Mouse (Mus musculus): ENCODE data around the gene Rims1.

Gene Rims1

DNA sequence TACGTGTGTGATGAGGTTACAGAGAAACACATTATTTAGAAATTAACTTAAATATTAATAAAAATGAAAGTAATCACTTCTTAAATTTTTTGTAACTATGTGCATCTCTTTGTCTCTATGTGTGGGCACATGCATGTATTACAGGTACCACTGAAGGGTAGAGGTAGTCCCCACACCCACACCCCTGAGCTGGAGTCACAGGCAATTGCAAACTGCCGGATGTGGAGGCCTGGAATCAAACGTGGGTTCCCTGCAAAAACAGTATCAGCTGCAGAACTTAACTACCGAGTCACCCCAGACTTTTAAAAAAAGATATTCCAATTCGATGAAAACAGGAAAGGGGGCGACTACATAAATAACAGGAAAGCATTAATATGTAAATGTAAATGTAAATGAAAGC lies 428.7 kb downstream of the Rims1 start:
- DNase-seq (ENCODE audit: low spot score in 2 of 2) = no peak

DNA sequence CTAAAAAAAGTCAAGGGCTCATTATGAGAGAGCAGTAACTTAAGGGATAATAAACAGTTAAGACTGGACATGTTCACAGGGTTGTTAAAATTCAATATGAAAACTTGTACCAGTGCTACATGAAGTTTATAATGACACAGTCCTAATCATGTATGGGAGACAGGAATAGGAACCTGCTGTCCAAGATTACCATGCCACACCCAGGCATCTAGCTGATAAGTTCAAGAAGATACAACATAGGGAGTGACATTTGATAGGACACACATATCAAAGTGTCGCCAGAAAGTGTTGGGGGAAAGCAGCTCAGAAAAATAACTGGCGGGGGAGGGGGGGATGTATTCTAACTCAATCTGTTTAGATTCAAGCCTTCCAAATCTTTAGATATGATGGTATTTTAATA lies 449.6 kb downstream of the Rims1 start:
- no peak for DNase-seq (ENCODE audit: low spot score in 2 of 2)

DNA sequence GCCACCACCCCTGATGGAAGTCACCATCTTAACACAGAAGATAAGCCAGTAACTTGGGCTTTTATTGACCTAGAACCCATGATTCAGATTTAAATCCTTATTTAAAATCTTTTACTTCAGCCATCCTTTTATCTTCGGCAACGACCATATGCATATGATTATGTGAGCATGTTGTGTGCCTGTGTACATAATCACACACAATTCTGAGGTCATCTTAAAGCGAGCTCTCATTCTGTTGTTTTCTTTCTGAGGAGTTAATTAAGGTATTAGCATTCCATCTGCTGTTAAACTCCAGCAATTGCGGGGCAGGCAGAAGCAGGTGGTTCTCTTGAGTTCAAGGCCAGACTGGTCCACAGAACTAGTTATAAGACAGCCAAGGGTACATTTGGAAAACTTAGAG lies 452.1 kb downstream of the Rims1 start:
- DNase-seq (ENCODE audit: low spot score in 2 of 2) = no peak

DNA sequence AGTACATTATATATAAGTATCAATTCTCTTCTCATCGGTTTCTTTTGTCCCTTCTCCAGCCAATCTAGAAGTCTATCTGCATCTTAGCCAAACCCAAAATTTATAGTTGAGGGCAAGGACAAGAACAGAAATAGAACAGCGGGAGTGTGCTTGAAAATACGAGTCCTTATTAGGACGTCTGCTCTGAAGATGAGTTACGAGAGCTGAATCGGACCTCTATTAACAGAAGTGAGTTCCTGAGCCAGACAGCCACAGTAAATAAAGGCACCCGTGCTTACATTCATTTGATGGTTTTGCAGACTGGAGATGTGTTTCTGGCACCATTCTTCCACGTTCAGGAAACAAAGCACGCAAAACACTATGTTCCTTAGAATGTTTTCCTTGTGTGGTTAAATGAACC lies 466.9 kb downstream of the Rims1 start:
- no peak for DNase-seq (ENCODE audit: low spot score in 2 of 2)

DNA sequence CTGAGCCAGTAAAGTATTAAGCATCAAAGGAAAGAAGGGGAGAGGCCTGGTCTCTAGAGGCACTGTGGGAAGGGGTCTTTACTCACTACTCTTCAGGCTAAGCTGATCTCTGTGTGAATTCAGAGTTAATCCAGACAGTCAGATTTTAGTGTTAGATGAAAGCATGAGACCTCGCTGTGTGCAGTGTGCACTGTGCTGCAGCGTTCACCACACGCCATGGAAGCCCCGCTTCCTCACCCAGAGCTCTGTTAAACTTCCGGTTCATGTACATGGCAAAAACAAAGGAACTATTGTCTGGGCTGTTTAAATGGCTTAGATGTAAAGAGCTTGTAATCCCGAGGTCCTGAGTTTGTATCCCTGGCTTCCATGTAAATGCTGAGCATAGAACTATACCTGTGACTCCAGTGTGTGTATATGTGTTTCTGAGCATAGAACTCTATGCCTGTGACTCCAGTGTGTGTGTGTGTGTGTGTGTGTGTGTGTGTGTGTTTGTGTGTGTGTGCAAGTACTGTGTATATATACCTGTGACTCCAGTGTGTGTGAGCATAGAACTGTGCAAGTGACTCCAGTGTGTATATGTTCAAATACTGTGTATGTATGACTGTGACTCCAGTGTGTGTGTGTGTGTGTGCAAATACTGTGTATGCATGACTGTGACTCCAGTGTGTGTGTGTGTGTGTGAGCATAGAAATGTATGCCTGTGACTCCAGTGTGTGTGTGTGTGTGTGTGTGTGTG lies 484.7 kb downstream of the Rims1 start:
- DNase-seq (ENCODE audit: low spot score in 2 of 2) = no peak

DNA sequence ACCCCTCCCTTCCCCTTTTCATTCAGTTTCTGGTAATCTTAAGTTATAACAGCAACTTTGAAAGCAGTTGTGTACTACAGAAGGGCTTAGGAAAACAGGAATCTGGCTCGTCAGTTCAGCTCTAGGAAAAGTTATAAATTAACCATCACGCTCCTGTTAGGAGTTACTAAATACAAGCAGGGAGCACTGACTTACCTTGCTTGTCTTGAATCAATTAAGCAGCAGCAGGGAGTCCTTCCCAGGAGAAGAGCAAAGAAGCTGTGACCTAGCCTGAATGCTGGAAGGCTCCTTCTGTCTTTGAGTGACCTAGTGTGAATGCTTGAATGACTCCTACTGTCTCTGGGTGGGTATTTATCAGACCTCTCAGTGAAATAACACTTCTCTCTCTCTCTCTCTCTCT lies 490.3 kb downstream of the Rims1 start:
- DNase-seq (ENCODE audit: low spot score in 2 of 2) = no peak

DNA sequence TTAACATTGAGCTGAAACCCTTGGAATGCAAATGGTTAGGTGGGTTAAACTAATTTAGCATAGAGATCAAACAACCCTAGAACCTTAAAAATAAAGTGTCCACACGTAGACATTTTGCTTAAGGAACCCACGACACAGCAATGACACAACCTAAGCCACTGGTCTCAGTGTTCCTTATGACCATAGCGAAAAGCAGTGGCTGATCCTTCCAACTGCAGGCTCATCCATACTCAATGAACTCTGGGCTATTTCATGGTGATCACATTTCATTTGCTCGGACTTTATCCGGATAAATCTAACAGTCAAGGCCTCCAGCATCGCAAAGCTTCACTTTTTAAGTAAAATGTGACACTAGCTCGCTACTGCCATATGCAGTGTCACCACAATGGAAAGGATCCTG lies 494.3 kb downstream of the Rims1 start:
- DNase-seq (ENCODE audit: low spot score in 2 of 2) = no peak

DNA sequence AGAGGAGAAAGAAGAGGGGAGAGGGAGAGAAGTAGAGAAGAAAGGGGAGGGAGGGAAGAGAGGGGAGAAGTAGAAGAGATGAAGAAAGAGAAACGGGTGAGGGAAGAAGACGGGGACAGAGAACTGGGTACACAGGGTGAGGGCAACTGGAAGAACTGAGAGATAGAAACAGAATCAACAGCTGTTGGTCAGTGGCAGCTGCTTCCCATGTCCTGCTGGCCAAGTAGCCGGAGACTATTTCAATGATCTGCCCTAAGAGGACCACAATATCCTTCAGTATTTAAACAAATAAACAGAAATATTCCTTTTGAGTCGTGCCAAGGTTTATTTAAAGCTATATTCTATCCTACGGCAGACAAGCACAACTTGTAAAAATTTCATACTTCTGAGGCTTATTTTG lies 499.3 kb downstream of the Rims1 start:
- no peak for DNase-seq (ENCODE audit: low spot score in 2 of 2)

DNA sequence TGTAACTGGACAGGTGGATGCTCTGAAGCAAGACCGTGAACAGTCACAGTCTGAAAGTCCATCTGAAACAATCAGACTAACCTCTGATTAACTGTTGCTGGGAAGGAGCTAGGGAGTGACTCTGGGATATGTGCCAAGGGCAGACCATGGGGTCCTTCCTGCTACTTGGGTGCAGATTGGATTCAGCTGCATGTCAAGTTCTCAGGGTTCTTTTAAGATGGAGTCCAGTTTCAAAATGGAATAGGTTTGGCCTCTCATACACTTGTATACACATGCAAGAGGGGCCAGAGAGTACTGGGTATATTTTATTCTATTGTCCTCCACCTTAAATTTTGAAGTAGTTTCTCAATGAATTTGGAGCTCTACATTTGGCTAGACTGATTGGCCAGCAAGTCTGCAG lies 499.9 kb downstream of the Rims1 start:
- no peak for DNase-seq (ENCODE audit: low spot score in 2 of 2)

DNA sequence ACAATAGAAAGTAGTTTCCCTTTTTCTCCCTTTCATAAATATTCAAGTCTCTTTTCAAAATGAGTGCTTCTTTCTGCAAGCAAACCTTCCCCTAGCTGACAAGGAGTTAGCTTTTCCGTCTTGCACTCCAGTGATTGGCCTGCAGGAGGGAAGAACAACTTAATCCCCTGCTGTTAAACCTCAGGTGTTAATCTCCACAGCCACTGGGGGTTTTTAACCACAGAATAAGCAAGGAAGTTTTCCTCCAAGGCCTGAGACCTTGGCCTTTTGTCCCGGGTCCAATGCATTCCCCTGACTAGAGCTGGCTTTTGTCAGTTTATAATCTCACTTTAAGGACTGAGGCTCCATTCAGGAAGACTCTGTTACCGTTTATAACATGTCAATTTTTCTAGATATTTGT lies 511.8 kb downstream of the Rims1 start:
- DNase-seq (ENCODE audit: low spot score in 2 of 2) = no peak

DNA sequence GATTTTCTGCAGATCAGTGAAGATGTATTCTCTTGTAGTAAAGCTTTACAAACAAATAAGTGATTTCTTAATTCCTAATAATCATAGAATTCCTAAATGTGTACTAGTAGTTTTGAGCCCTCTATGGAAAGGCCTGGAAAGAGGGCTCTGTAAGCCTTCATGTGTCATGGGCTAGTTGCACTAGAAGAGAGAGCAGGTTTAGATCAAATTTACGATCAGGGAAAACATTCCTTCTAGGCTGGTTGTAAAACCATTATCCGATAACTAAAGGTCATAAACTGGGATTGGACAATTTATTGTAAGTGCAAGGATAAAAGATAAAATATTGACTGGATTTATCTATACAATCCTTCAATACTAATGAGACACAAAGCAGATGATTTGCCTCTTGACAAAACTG lies 512.5 kb downstream of the Rims1 start:
- DNase-seq (ENCODE audit: low spot score in 2 of 2) = no peak

DNA sequence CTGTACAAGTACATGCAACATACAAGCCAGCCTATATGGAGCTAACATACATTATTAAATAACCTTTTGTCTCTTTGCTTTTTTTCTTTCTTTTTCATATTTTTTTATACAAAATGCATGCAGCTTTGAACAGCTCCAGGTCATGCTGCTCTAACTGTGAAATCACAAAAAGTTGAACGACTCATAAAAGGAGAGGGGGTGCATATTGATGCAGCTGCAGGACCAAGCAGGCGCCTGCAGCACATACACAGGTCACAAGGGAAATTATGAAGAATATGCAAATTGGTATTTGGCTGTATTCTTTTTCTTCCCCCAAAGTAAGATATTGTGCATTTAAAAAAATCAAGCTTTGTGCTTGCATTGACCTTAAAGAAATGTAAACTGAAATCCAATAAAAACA lies 519.0 kb downstream of the Rims1 start:
- DNase-seq (ENCODE audit: low spot score in 2 of 2) = no peak

DNA sequence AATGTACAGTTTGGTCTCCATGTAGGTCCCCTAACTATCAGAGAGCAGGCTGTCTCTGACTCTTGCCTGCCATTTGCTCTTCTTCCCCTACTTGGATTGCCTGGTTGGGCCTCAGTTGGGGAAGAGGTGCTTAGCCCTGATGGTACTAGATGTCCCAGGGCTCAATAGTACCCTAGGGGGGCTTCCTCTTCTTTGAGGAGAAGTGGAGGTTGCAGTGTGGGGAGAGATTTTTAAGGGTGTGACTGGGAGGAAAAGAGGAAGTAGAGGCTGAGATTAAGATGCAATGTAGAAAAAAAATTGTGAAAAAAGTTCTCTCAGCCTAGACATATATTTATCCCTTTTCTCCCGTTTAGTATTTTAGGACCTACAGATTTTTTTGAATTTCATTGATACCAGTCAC lies 525.8 kb downstream of the Rims1 start:
- no peak for DNase-seq (ENCODE audit: low spot score in 2 of 2)

DNA sequence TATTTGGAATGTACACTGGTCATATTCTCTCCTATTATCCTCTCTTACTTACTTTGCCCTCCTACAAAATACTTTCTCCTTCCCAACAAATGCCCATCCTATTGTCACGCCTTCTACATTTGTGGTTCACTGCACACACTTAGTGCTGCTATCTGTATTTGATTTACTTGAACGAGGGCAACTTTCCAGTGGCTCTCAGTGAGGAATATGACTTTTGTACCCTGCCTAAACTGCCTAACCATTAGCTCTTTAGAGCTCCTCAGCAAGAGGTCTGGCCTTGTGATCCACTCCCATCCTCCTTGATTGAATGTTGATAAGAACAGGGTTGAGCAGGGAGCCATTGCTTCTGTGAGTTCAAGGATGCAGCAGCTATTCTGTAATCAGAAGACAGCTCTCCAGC lies 531.7 kb downstream of the Rims1 start:
- no peak for DNase-seq (ENCODE audit: low spot score in 2 of 2)

DNA sequence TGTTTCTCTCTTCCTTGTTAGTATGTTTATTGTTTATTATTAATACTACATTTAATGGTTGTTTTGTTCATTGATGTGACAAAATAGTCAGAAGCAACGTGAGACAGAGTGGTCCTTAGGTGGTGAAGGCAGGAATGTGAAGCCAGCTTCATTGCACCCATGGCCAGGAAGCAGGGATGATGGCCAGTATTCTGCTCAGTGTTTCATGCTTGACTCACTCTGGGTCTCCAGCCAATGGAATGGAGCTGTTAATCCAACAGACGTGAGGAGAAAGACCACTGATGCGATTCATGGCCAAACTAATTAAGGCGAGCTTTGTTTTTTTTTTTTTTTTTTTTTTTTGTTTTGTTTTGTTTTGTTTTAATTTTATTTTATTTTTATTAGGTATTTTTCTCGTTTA lies 535.7 kb downstream of the Rims1 start:
- DNase-seq (ENCODE audit: low spot score in 2 of 2) = no peak

DNA sequence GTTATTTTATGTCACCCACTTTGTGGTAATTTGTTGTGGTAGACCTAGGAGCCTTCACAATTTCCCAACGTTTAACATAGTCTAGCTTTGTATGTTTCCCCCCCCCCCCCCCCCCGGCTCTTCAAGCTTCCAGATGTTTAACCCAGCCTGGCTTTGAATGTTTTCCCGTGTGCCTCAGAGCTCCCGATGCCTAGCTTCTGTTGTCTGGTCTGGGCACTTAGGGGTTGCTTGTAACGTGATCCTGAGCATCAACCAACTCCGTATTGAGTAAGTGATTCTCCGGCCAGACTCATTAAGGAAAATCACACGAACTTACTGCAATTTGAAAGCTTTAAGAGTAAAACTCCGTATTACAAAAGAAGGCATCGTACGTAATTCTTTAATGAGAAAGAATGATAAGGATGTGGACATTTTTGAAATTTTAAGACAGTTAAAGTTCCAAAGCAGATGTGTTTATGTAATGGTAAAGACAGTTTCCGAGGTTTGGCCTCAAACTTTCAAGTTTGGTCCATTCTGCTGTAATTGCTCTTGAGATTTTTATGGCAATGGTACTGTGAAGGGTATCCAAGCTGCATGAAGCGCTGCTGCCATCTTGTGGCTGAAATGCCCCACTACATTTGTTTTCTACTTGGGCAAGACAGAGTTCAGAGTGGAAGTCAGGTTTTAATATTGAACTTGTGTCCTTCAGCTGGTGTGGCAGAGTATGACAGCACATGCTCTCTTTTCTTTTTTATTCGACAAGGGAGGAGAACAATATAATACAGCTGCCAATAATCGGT lies 537.0 kb downstream of the Rims1 start:
- peak; percentile 90 to 93 for DNase-seq (ENCODE audit: low spot score in 2 of 2)

DNA sequence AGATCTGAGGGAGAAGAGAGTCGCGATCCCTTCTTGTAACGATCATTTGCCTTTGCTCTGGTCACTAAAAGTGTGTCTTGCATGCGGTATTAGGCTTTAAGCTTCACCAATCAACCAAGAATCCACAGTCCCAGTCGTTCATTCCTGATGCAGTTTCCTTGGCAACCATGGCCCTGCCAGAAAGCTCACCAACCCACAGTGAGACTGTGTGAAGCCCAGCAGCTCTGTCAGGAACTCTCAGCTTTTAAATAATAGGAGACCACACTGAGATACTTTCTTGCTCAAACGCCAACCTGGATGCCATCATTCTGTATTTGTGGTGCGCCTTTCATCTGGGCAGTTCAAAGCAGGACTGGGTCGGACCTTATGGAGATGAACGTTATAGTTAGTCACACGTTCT lies 539.3 kb downstream of the Rims1 start:
- peak in 1 of 2 experiments; percentile 53 for DNase-seq (ENCODE audit: low spot score in 2 of 2)

DNA sequence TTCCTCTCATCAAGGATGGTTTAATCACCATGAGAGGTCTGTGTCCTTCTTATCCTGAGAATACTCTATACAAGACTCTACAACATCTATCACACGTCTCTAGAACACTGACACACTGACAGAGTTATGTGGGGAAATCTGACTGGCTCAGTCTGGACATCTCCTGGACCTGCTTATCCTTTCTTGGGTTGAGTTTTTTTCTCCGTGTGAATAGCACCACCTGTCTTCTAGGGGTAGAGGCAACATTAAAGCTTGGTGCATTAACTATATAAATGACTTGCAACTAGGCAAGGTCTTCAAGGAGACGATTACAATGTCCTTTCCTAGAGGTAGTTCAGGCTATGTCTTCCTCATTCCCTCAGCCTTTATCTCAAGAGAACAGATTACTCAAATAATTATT lies 540.3 kb downstream of the Rims1 start:
- DNase-seq (ENCODE audit: low spot score in 2 of 2) = no peak

DNA sequence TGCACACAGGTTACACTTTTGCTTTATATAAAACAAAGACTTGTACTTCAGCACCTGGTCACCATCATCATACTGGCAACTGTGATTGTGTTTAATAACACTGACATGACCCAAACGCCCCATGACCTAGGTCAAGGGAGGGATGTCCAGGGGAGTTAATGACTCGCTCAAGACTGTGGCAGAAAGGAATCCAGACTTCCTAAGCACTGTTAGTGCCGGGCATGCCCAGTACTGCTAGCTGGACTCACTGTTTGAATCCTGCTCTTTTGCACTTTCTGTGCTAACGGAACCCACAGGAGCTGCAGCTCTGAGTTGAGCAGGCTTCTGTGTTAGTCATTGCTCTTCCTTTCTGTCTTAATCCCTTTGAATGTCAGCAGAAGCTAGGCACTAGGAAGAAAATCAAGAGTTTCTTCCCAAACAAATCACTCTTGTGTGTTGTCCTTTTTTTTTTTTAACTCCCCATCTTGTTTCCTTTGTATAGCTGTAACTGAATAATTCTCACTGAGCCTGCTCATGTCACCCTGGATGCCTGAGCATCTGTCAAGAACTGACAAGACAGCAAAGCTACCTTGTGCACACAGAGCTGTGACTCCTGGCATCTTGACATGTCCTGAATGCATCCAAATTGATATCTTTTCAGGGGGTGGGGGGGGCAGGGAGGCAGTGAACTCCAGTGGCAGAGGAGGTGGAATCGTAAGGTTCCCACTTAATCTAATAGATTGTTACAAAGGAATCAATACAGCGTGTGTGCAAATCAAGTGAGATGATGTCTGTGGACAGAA lies 543.4 kb downstream of the Rims1 start:
- no peak for DNase-seq (ENCODE audit: low spot score in 2 of 2)

DNA sequence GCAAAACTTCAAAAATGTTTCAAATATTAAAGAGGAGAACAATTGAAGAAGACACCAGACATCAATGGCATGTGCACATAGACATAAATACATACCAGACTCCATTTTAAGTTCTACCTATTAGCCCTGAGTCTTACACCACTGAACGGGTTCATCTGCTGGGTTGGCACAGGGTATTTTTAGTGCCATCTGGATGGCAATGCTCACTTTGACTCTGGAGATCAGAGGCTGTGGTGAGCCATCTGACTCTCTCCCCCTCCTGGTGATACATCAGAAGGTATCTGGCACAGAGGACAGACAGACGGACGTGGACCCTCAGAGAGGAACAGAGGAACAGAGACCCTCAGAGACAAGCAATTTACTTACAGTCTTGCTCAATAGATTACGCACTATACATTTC lies 544.1 kb downstream of the Rims1 start:
- DNase-seq (ENCODE audit: low spot score in 2 of 2) = no peak

DNA sequence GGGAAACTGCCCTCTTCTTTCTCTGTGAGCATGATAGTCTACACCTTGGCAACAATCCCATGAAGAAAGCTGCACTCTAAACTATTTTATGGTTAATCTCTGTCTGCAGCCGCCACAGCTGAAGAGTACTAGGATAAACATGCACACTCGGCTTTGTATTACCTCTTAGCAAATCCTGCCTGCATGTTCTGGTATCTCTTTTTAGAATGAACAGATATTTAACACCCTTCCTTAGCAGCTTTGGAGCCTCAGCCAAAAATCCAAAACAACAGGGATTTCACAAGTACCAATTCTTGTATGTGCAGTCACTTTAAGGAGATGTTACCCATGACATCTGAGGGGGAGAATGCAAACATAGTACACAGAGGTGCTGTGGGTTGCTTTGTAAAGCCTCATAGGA lies 545.5 kb downstream of the Rims1 start:
- no peak for DNase-seq (ENCODE audit: low spot score in 2 of 2)

DNA sequence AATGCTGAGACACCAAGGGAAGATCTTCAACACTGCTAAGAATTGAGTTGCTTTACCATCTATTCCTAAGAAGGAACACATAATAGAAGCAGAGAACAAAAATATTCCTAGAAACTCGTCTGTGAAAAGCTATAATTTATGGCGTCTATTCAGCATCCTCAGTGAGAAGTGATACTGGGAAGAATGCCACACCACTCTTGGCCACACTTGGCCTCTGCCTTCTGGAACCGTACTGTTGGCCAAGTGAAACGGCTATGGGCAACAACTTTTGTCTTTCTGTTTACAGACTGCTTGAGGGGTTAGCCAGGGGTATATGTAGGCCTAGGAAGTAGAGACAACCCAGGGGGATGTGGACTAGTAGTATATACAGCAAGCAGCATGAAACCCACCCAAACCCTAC lies 547.4 kb downstream of the Rims1 start:
- DNase-seq (ENCODE audit: low spot score in 2 of 2) = no peak

DNA sequence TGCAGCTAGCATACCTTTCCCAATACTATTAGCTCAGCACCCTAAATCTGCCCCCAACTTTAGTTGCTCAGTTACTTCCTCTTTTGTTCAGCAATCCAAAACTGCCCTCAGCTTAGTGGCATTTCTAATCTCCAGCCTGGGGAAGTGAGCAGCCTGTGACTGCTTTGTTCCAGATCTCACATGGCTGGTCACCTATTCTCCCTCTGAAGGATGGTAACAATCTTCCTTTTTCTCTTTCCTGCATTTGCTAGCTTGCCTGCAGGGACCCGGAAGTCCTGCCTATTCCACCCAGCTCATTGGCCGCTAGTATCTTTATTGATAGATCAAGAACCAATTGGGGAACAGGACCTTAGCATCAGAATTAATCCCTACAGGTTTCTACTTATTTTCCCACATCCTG lies 551.5 kb downstream of the Rims1 start:
- no peak for DNase-seq (ENCODE audit: low spot score in 2 of 2)
